Mouse (Mus musculus) bone marrow, adult 2 months (tissue): ENCODE data around the gene Omd. TPM values are rescaled to one million over a fixed set of nuclear protein-coding genes. Genes with fewer than 3 reads are reported as not detected.
"Not testable (repeated sequence)": the region's sequence is repeated elsewhere in the genome, so short reads cannot be mapped to it uniquely, and the experiment has no call there.

Experiments used
- H3K27ac ChIP-seq: fragments of 200-500 bp; 2 replicates; pipeline ENCODE4 v1.5.1; 2012; ENCODE audit warnings: low read depth, mild to moderate bottlenecking, control low read depth, inconsistent platforms, low read length; ENCODE audit not compliant: control insufficient read depth, poor library complexity, insufficient read depth
- H3K4me1 ChIP-seq: fragments of 200-500 bp; 2 replicates; pipeline ENCODE4 v1.6.1; 2011; ENCODE audit warnings: low read length; ENCODE audit not compliant: control insufficient read depth, insufficient read depth
- H3K4me3 ChIP-seq: fragments of 200-500 bp; replicated peaks from 2 replicates; pipeline ENCODE3; 2011; ENCODE audit warnings: mild to moderate bottlenecking, low read depth, low read length, control low read depth; ENCODE audit not compliant: control insufficient read depth
- CTCF ChIP-seq: fragments of 200-500 bp; IDR thresholded peaks from 2 replicates; pipeline ENCODE4 v1.5.1; 2011; ENCODE audit warnings: low read length, control low read depth; ENCODE audit not compliant: control insufficient read depth, insufficient read depth
- POLR2A ChIP-seq: fragments of 200-500 bp; IDR thresholded peaks from 2 replicates; pipeline ENCODE4 v1.6.1; 2011; ENCODE audit warnings: low read depth, mild to moderate bottlenecking, control low read depth, low read length, borderline replicate concordance; ENCODE audit not compliant: control insufficient read depth
- WGBS: fragments of 180-500 bp; shearing (Covaris S2); methylation state at CpG from one replicate; pipeline ENCODE4 v1.1.7; 2018; 5-methylcytosine and 5-hydroxymethylcytosine counted together
- polyA plus RNA-seq: library from polyadenylated mRNA; stranded (reverse); fragments of >200 nt; gene quantifications from 2 replicates; pipeline ENCODE4 v1.2.4, GENCODE M21; 2011; ENCODE audit warnings: low replicate concordance; ENCODE audit not compliant: missing spikeins, insufficient read depth, insufficient read length

The Omd gene
- polyA plus RNA-seq, 1 experiment: 1.3 TPM

- no peak overlapping the region for H3K4me3 ChIP-seq
- TF ChIP-seq CTCF (no peak), POLR2A (no peak)
- no peak overlapping the region for H3K27ac ChIP-seq
- 71% methylated on average over 8 of the region's 8 CpGs for WGBS
- H3K4me1 ChIP-seq: no peaks in the 10 kb centered on the region
Measured at GRCm38 (mm10) chr13:49584307-49585005, 2.2 kb downstream of the Omd start.

- WGBS: 93% methylated on average over 6 of the region's 6 CpGs
- Histone ChIP-seq H3K27ac (no peak overlapping the region), H3K4me1 (no peaks in the 10 kb centered on the region), H3K4me3 (no peak overlapping the region)
- TF ChIP-seq POLR2A: no peak
- no peak for TF ChIP-seq CTCF
Measured at GRCm38 (mm10) chr13:49586062-49586461, 3.8 kb downstream of the Omd start.

- 90% methylated on average over 2 of the region's 2 CpGs for WGBS
- not testable (repeated sequence) for H3K4me1 ChIP-seq, H3K27ac ChIP-seq, H3K4me3 ChIP-seq
Measured at GRCm38 (mm10) chr13:49602541-49602940, 20.3 kb downstream of the Omd start.

GRCm38 (mm10) chr13:49603603-49604002 lies 21.3 kb downstream of the Omd start:
- no peaks in the 10 kb centered on the region for H3K4me1 ChIP-seq
- no peak overlapping the region for H3K27ac ChIP-seq
- TF ChIP-seq POLR2A (no peak), CTCF (no peak)
- H3K4me3 ChIP-seq: no peak overlapping the region

GRCm38 (mm10) chr13:49607714-49608113 lies 25.5 kb downstream of the Omd start, which contains the start of gene Ogn:
Ogn (plus strand) TSS chr13:49608046.
- H3K27ac ChIP-seq: no peak within 1 kb of the TSS
- TF ChIP-seq POLR2A: no peak
- no peak for TF ChIP-seq CTCF
- no peak within 1 kb of the TSS for H3K4me3 ChIP-seq
- no peaks in the 10 kb centered on the region for H3K4me1 ChIP-seq
- WGBS: 86% methylated on average over 4 of the region's 4 CpGs

- TF ChIP-seq CTCF (no peak), POLR2A (no peak)
- WGBS: 87% methylated on average over 4 of the region's 4 CpGs
Measured at GRCm38 (mm10) chr13:49608589-49609322, 26.5 kb downstream of the Omd start.

GRCm38 (mm10) chr13:49617021-49617420 lies 34.8 kb downstream of the Omd start:
- H3K4me1 ChIP-seq: no peaks in the 10 kb centered on the region; the same call in 1 of the 2 replicates
- H3K27ac ChIP-seq: no peak overlapping the region
- no peak overlapping the region for H3K4me3 ChIP-seq
- TF ChIP-seq POLR2A (no peak), CTCF (no peak)
- 54% methylated on average over 3 of the region's 3 CpGs for WGBS

More at GRCm38 (mm10) chr13:49608589-49609322, 26.5 kb downstream of the Omd start:
- Histone ChIP-seq H3K27ac (no peak overlapping the region), H3K4me1 (no peaks in the 10 kb centered on the region), H3K4me3 (no peak overlapping the region)

- Histone ChIP-seq H3K4me3 (no peak overlapping the region), H3K27ac (no peak overlapping the region), H3K4me1 (no peaks in the 10 kb centered on the region; the same call in 1 of the 2 replicates)
- TF ChIP-seq CTCF (no peak), POLR2A (no peak)
Measured at GRCm38 (mm10) chr13:49618365-49618764, 36.1 kb downstream of the Omd start.
